Mouse (Mus musculus): ENCODE results near the gene Slc7a11. TPM values are rescaled to one million over a fixed set of nuclear protein-coding genes. Genes with fewer than 3 reads are reported as not detected.

The Slc7a11 gene
- polyA plus RNA-seq (2014; fragmentation: Illumina TruSeq; extraction: RNeasy Lipid Tissue Mini Kit (QIAGEN cat#74804); ENCODE audit: low read depth, low replicate concordance), result 10.8 TPM

GRCm38 (mm10) chr3:50443421-50443916 is at the start of gene Slc7a11:
Gene Slc7a11 (minus strand): TSS chr3:50443614.

